Mouse (Mus musculus): ENCODE results near the gene Erf.
"Not testable (repeated sequence)": the region's sequence is repeated elsewhere in the genome, so short reads cannot be mapped to it uniquely, and the experiment has no call there.

The Erf gene

DNA sequence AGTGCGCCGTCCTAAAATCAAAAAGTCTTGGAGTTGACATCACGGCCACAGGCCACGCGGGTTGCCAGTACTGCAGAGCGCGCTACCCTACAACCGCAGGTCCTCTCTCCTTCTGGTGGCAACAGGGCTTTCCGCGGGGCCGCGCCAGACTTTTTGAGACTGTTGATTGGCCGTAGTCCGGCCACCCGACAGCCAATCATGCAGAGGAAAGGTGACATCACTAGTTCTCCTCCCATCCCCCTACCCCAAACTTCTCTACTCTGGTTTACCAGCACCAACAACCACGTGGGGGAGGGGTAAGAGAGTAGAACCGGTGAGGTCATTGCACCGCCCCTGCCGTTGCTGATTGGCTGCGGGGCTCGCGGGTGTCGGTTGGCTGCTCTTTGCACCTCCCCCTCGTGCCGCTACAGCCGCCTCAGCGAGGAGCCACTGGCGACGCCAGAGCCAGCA, 16.8 kb upstream of the Erf start, which contains the start of gene Cic:
Cic (plus strand) TSS at position 404 of the 450 bp plus-strand sequence.
- DNase-seq (ENCODE audit: low spot score), result peak; percentile 99

DNA sequence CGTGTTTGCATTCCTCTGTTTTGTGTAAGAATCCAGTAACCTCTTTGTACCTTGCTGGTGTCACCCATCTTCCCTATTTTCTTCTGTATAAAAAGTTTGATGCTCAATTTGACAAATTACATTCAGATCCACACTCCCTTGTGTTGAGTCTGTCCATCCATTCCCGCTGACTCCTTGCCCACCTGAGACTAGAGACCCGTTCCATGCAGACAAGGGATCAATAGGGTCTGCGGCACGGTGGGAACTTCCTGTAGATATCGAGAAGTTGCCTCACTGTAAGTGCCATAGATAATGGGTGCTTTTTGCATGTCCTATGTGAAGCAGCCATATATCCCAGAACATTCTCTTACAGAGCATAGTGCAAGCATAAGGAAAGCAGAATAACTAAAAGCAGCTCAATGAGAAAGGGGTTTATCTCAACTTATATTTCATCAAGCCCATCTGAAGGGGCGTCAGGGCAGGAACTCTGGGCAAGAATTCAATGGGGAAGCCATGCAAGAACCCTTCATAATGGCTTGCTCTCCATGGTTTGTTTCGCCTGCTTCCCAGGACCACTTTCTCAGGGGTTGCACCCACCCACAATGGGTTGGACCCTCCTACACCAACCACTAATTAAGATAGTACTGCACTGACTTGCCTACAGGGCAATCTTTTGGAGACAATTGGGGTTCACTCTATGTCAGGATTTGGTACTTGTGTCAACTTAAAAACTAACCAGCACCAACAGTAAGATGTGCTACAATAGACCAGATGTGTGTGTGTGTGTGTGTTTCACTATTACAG, 15.8 kb upstream of the Erf start:
- no peak for DNase-seq (ENCODE audit: low spot score)

DNA sequence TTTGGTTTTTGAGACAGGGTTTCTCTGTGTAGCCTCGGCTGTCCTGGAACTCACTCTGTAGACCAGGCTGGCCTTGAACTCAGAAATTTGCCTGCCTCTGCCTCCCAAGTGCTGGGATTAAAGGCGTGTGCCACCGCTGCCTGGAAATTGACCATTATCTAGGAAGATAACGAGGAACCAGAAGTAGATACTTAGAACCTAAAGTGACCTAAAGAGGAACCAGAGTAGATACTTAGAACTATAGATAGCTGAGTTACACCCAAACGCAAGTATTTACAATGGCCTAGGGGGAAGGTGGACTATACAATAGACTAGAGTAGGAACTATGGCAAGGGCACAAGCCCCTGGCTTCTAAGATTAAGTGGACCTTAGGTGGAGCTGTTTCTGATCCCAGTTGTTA, 15.2 kb upstream of the Erf start:
- DNase-seq (ENCODE audit: low spot score), result not testable (repeated sequence)

DNA sequence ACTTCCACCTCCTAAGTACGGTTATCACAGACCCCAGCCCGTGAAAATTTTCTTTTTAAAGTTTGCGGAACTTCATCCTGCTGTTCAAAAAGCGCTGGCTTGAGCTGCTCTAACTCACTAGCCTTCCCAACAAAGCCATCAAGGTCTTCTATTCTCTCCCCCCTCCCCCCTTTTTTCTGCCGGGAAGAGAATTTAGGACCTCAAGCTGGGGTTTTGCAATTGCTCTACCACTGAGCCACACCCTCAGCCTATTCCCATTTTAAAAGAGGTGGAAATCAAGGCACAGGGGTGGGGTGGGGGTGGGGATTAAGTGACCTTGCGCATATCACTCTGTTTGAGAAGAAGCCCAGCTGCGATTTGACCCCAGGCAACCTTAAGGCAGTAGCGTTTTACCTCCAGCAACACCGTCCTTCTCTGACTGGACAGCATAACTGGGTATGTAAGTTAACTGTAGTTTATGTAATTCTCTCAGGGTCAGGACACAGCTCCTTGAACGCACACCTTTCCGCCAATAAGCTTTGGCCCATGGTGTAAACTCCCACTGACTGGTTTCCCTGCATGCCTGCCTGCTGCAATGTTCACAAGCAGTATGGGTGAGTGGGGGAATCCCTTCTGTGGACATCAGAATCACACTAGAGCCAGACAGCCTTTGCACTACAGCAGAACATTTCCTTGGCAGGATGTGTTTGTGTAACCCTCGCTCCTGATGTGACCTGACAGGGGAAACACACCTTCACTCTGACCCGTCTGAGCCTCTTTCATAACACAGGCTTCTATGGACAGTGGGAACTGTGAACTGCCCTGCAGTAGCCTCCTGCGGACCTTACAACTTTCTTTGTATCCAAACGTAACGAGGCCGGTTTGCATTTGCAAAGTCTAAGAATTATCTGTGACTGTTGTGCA, 13.7 kb upstream of the Erf start:
- no peak for DNase-seq (ENCODE audit: low spot score)

DNA sequence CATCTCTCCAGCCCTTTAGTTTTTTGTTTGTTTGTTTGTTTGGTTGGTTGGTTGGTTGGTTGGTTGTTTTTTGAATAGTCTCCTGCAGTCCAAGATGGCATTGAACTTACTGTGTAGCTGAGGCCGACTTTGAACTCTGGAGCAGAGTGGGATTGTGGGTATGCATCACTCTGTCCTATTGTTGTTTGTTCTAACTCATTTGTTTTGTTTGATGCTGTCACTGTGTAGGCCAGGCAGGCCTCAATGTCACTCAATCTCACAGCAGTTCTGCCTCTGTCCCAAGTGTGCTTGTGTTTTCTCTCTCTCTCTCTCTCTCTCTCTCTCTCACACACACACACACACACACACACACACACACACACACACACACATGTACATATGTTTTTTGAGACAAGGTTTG, 11.3 kb upstream of the Erf start:
- DNase-seq (ENCODE audit: low spot score), result no peak

DNA sequence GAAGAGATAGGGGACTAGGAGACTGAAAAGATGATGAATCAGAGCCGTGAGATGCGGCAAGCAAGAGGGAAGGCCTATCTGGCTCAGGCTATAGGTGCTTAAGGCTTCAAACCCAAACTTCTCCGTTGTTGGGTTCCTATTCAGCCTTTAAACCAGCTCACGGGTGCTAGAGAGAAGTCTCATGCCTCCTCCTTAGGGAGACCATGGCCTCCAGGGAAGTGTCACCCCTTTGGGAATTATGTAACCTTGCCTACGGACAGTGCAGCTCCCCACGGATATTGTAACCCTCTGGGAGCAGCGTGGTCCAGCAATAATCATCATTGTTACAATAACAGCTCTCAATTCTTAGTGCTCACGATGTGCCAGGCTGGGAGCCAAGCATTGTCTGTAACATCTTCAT, 1.3 kb upstream of the Erf start:
- no peak for DNase-seq (ENCODE audit: low spot score)

DNA sequence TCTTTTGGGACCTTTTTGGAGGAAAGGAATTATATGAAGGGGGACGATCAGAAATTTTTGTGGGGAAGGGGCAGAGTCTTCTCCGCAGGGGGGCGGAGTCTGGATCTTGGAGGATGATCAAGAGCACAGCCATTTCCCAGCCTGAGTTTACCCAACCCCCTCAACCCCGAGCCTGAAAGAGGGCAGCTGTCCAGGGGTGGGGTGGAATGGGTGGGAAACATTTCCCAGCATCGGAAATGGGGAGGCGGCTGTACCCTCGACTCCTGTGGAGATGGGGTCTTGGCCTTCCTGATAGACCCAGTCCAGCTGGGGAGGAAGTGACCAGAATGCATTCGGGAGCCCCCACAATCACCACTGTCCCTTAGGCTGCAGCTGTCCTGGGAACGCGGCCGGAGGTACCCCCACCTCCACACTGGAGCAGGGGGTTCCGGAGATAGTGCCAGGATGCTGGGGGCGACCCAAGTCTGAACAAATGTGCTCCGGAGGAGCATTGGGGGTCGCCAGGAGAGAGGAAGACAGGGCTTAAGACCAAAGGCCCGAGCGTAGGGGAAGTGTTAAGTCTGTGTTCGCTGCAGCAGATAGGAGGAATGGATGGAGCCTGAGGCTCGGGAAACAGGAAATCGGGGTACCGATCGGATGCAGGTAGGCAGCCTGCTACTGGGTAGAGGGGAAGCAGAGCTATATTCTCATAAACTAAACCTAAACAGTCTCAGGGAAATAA, 670 bp upstream of the Erf start:
- no peak for DNase-seq (ENCODE audit: low spot score)

DNA sequence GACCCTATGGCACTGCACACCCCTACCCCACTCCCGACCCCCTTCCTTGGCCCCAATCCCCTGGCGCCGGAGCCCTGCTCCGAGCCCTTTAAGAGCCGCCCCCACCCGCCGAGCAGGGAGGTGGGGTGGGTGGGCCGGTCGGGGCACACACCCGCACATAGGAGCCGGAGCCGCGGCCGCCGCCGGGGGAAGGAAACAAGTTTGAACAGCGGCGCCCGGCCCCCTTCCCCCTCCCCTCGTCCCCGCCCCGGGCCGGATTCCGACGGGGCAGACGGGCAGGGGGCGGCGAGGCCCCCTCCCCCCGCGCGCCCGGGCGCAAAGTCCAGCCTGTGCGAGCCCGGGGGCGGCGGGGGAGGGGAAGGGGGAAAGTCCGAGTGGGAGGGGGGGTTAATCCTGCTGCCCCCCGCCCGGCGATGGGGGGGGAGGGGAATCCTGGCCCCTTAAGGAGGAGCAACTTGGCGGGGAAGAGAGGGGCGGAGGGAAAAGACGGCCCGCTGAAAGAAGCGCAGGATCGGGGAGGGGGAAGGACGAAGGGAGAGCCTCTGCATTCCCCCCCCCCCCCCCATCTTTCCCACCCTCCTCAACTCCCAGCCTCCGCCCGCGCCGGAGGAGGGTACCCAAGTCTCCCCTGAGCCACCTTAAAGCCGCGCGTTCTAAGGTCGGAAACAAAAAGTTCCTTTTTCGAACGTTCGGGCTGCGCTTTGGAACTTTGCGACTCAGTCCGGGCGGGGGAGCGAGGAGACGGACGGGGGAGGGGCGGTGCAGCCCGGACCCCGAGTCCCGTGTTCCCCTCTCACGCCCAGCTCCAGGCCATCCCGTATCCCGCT, 1.0 kb downstream of the Erf start:
- no peak for DNase-seq (ENCODE audit: low spot score)

DNA sequence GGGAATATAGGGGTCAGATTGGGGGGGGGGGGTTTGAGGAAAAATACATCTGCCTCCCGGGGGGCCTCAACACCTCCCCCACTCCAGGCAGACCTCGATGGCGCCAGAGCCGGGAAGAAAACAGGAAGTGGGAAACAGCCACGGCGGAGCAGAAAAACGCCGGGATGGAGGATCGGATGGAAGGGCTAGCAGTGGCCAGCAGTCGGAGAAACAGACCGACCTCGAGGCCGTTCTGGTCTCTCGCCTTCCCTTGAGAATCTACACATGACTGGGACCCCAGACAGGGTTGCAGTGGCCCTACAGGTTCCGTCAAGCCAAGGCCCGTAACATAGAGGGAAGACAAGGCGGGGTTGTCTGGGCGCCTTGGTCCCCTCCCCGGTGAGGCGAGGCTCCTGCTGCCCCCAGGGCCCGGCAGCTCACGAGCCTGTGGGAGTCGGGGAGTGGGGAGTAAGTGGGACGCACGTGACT, 1.7 kb downstream of the Erf start:
- DNase-seq (ENCODE audit: low spot score), result no peak

DNA sequence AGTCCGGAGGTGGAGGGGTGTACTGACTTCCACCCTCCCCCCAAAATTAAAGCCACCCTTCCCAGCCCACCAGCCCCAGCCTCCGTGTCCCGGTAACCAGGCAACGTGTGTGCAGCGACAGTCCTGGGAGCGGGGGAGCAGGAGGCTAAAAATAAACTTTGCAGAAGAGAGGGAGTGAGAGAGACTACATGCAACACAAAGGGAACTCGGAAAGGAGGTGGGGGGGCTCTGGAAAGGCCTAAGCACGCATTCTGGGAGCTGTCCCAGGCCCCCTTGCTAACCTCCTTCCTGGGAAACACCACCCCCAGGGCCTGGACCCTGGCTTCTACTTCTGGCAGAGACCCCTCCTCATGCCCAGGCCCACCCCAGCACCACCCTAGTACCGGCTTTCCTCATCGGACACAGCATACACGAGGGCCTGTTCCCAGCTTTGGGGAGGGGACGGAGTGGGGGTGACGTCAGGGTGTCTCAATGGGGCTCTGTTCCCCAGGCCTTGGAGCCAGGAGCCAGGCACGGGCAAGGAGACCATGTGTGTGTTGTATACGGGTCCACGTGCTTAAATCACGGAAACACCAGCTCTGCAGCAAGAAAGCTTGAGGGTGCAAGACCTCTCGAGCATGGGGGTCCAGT, 2.4 kb downstream of the Erf start:
- DNase-seq (ENCODE audit: low spot score), result no peak

DNA sequence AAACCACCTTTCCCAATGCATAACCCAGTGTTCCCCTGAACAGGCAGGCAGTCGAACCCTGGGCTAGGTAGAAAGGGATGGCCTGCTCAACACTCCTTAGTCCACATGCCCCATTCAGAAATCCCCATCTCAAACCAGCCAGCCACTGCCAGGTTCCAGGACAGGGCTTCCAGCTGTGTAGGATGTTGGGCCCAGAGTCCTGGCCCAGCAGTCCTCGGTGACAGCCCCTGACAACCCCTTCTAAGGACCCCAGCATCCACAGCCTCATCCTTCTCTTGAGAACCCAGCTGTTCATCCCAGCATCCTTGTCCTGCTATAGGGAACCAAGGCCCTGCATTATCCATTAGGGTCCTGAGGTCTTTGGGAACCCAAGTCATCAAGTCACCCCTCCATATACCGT, 3.1 kb downstream of the Erf start:
- no peak for DNase-seq (ENCODE audit: low spot score)

DNA sequence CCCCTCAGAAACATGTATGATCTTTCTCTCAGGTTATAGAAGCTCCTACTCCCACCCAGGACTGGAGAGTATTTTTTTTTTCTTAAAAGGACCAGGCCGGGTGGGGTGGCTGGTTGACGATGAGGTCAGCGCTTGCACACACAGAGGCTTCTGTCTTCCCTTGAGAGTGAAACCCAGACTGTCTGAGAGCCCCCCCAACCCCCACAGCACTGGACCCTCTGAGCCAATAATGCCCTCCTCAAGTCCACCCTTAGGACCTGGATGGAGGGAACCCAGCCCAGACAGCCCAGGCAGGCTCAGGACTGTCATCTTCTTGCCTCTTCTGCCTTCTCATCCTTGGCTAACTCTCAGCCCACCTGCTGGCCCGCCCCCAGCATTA, 3.8 kb downstream of the Erf start:
- DNase-seq (ENCODE audit: low spot score), result no peak

DNA sequence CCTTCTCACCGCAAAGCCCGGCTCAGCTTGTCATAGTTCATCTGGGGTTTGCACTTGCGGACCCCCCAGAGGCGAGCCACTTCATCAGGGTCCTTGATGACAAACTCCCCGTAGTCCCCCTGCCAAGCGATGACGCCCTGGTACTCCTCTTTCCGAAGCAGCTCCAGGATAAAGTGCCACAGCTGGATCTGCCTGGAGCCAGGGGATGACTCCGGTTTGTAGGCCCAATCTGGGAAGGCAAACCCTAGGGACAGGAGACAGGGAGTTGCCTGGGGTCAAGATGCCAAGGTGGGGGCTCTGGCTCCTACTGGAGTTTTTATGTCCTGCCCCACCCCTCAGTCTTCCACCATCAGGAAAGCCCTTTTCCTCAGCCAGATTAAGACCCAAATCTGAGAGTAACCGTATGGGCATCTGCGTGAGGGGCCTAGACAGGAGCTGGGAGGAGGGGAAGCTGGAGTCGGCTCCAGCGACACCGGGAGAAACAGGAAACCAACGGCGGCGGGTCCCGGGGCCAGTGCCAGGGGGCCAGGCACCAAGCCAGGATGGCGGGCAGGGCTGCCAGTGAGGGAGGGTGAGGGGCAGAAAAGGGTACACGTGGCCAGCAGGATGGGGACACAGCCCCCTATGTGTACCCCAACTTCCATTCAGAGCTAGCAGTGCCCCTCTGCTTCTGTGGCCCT, 4.3 kb downstream of the Erf start:
- no peak for DNase-seq (ENCODE audit: low spot score)

DNA sequence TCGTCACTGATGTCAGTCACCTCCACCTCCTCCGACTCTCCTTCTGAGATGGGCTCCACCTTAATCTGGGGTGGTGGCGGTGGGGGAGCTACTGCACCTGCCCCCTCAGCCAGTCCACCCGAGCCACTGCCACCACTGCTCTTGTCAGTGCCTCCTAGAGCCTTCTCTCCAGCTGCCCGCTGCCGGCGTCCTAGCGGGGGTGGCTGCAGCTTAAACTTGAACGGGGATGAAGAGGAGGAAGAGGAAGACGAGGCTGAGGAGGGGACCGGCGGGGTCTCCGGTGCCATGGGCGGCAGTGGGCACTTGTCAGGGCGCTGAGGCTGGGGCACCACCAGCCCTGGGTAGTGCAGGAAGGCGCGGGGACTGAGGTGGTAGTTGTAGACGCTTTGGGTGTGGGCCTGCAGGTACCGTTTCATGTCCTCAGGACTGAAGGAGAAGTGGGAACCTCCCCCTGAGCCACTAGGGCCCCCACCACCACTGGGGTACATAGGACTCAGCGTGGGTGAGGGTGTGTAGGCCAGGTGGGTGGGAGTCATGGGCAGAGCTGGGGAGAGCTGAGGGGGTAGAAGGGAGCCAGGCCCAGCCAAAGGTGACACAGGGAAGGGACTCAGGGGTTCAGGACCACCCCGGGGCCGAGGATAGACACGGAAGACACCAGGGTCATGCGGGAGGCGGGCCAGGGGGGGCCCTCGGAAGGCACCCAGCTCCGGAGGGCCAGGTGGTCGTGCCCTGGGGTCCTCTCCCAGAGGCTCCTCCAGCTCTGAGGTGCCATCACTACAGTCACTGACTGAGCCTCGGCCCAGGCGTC, 5.8 kb downstream of the Erf start:
- no peak for DNase-seq (ENCODE audit: low spot score)

DNA sequence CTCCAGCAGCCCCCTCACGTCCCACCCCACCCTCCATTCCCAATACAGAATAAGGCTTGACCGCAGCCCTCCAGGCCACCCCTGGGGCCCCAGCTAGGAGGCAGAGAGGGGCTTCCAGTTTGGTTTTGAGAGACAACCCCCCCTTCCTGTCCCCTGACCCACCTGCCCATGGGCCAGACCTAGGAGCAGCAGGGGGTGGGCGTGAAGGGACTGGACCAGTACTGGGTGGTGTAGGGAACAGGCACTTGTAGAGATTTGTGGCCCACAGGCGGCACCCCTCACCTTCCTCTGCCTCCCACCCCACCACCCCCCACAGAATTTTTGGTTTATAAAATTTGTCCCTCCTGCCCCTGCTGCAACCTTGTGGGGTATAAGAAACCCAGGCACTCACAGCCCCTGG, 7.2 kb downstream of the Erf start:
- no peak for DNase-seq (ENCODE audit: low spot score)

DNA sequence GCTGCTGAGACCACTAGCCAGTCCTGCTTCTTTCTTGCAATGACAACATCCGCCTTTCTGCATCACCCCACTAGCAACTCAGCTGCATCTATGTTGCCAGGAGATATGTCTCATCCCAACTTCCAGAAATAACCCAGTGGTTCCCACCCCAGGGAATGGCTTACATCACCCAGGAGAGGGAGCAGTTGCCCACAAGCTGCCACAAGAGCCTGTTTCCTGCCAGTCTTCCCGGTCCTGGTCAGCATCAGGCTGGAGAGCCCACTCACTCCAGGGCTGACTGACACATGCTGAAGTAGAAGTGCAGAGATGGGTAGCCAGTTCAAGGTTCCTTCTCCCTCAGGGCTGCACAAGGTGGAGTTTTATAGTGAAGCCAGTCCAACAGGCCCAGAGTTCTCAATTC, 9.5 kb downstream of the Erf start:
- DNase-seq (ENCODE audit: low spot score), result no peak

DNA sequence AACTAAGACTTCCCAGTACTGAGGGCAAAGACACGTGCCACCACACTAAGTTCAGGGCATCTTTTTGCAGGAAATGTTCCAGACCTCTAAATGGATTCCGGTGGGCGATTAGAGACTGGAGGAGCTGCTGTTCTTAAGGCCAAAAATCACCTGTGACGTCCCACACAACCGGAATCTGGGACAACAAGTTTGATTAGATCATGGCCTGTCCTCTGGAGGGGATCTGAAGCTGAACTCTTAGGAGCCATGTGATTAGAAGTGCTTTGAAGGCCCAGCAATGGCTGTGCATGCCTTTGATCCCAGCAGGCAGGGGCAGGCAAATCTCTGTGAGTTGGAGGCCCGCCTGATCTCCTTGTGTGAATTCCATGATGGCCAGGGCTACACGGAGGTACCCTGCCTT, 9.9 kb downstream of the Erf start:
- no peak for DNase-seq (ENCODE audit: low spot score)

DNA sequence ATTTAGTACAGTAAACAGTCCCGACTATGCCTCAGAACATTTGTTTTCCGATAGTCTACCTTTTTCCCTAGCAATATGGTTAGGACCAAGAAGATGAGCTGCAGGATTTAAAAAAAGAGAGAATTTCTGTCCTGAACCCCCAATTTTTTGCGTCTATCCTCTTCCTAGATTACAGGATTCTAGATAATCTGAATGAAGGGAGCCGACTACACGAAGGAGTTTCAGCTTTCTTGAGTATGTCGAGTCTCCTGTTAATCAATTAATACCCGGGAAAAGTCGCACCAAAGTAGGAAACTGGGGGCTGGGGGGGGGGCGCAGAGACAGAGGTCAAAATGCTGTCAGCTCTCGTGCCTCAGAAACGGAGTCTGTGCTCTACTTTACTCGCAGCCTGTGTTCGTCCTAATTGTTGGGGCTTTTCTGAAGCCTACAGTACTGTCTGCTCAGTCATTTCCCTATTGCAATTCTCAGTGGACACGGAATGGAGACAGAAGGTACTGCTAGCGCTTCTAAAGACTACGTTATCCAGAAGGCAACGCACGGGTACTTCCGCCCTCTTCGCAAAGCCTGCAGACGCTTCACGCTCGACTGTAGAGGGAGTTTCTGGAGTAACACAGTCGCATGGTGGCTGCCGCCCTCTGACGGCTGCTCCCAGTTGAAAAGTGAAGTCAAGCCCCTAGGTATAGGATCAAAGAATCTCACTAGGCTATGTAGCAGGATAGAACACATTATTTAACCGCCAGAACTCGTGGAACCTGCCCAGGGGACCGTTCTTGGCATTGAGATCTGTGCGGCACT, 11.5 kb downstream of the Erf start:
- DNase-seq (ENCODE audit: low spot score), result peak; percentile 68

Data from spleen, adult 12 weeks (tissue).